Mouse (Mus musculus): ENCODE measurements at regions not wholly inside any gene's neighbourhood (a gene's known extent, or its start where the extent isn't known, plus 50 kb on each side); places are given as distances from the start of the nearest gene placed in this dataset.

- ATAC-seq (replicated peaks; ENCODE audit: low read depth, poor library complexity, severe bottlenecking): no peak
These were observed 80.5 kb upstream of the Mon1b start for GRCm38 (mm10) chr8:113554700-113555455.

GRCm38 (mm10) chr8:113556994-113557393 lies 78.4 kb upstream of the Mon1b start:
- ATAC-seq (replicated peaks; ENCODE audit: low read depth, poor library complexity, severe bottlenecking): no peak

GRCm38 (mm10) chr8:113581098-113581497 lies 54.3 kb upstream of the Mon1b start:
- peak; percentile 95 for ATAC-seq (replicated peaks; ENCODE audit: low read depth, poor library complexity, severe bottlenecking)

GRCm38 (mm10) chr8:113581704-113582103 lies 53.7 kb upstream of the Mon1b start:
- ATAC-seq (replicated peaks; ENCODE audit: low read depth, poor library complexity, severe bottlenecking): no peak

- ATAC-seq (replicated peaks; ENCODE audit: low read depth, poor library complexity, severe bottlenecking): peak; percentile 76
These were observed 53.0 kb upstream of the Mon1b start for GRCm38 (mm10) chr8:113582180-113582975.

GRCm38 (mm10) chr8:113583801-113584200 lies 51.6 kb upstream of the Mon1b start:
- no peak for ATAC-seq (replicated peaks; ENCODE audit: low read depth, poor library complexity, severe bottlenecking)

Data from common myeloid progenitor, adult 5-6 weeks (primary cell).